Mouse (Mus musculus) mature B cell (primary cell): ENCODE data around the gene Gm4177.
"Not testable (repeated sequence)": the region's sequence is repeated elsewhere in the genome, so short reads cannot be mapped to it uniquely, and the experiment has no call there.

ENCODE experiments used
- in situ Hi-C: fragments of 300-500 bp; cut with MboI; formaldehyde crosslinking; loops from 2 replicates; pipeline ENCODE4 v1.14.3; 2019

The Gm4177 gene

GRCm38 (mm10) chr7:21796628-21797027 lies at the start of gene Gm4177:
Gene Gm4177 (minus strand): TSS chr7:21796728.
- in situ Hi-C loops = not testable (repeated sequence)

DNA sequence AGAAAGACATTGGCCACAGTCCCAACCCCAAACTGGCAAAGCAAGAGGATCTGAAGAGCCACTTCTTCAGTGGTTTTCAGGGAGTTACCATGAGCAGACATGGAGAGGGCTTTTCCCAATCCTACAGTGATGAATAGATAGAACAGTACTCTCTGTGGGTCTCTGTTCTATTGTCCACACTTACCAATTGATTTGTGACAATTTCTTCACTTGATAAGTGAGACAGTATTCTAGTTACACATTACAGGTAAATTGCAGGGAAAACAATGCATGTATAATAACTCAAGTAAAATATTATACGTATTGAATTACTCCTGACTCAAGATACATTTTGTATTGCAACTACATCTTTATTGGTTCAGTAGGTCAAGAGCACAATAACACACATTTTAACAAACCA lies 47.6 kb upstream of the Gm4177 start, which contains the start of gene Gm5725:
TSS of gene Gm5725 (minus strand) at position 101 of the 400 bp plus-strand sequence.
- in situ Hi-C loops = not testable (repeated sequence)

GRCm38 (mm10) chr7:21832051-21832450 lies 35.5 kb upstream of the Gm4177 start, which contains the start of gene Vmn1r135:
Gene Vmn1r135 (plus strand): TSS chr7:21832351.
- in situ Hi-C loops = not testable (repeated sequence)

- in situ Hi-C loops = not testable (repeated sequence)
Measured at GRCm38 (mm10) chr7:21761375-21761774, 35.2 kb downstream of the Gm4177 start, which contains the start of gene Gm4175. Gene Gm4175 (minus strand): TSS chr7:21761475.
